In genomic region chr9:66160155-66160554, GRCm38 (mm10) we compare ENCODE assay signal across 14 mouse cellular contexts. TPM values are rescaled to one million over a fixed set of nuclear protein-coding genes. Genes with fewer than 3 reads are reported as not detected.
DNase-seq lines count a peak whose midpoint lies in the region; ATAC-seq and TF ChIP-seq lines count a peak whose summit lies in the region.
"Had no signal": no experiment of that assay in that cellular context is flagged by ENCODE, and none has a peak within 500 bp of the region (broad histone marks: within the 10 kb centered on the region; RNA-seq: fewer than 3 reads in every experiment).

No protein-coding gene starts in this region.

- TF ChIP-seq POLR2A in ES-Bruce4 (IDR thresholded peaks at IDR 0.05; ENCODE audit: insufficient read depth, low read length), result no peak
- TF ChIP-seq POLR2A in bone marrow, adult 2 months (IDR thresholded peaks at IDR 0.05; ENCODE audit: borderline replicate concordance, control insufficient read depth, low read depth, low read length), result no peak
- TF ChIP-seq POLR2A in myocyte (IDR thresholded peaks at IDR 0.05; ENCODE audit: insufficient read length, low read depth), result no peak

- H3K4me1 ChIP-seq in kidney, postnatal 0 days (replicated peaks; ENCODE audit: insufficient read depth, low read length), result 0 out of 2 replicates have a peak, but pooled peaks cover 3% of the 10 kb centered on the region
- H3K4me1 ChIP-seq in ES-Bruce4 (ENCODE audit: control insufficient read depth, insufficient read depth, low read length), result no peaks in the 10 kb centered on the region
- H3K4me1 ChIP-seq in bone marrow, adult 2 months (ENCODE audit: control insufficient read depth, insufficient read depth, low read length), result no peaks in the 10 kb centered on the region; the same call in 1 of the 2 replicates
- peaks cover 3% of the 10 kb centered on the region; the same call in 1 of the 2 replicates for H3K4me1 ChIP-seq in midbrain, embryonic 11.5 days (ENCODE audit: control insufficient read depth, insufficient read depth, low read length)

- no peak for TF ChIP-seq EP300 in ES-Bruce4 (IDR thresholded peaks at IDR 0.05; ENCODE audit: insufficient read depth, low read depth, low read length)

- TF ChIP-seq CTCF in kidney, postnatal 0 days (IDR thresholded peaks at IDR 0.05; ENCODE audit: low read depth), result peak; percentile 25; the same call in 1 of the 2 replicates
- peak; percentile 16 for TF ChIP-seq CTCF in ES-Bruce4 (IDR thresholded peaks at IDR 0.05; ENCODE audit: low read depth, low read length)
- peak; percentile 24; the same call in 1 of the 2 replicates for TF ChIP-seq CTCF in bone marrow, adult 2 months (IDR thresholded peaks at IDR 0.05; ENCODE audit: control insufficient read depth, insufficient read depth, low read length)

- intact Hi-C loops in left cerebral cortex, postnatal 10 days (cut with DNase I), result no loop called here

- DNase-seq in kidney, postnatal 0 days (ENCODE audit: low spot score), result no peak
- no peak for DNase-seq in kidney, postnatal 36 days
- DNase-seq in midbrain, embryonic 11.5 days (ENCODE audit: low spot score, missing footprints), result no peak
- no peak for DNase-seq in left cerebral cortex, postnatal 10 days (ENCODE audit: extremely low spot score in 1 of 2, low spot score in 2 of 2)
- DNase-seq: cerebellum, postnatal 10 days; heart, adult 11 months; kidney, adult 9 months; layer of hippocampus, postnatal 36 days; midbrain, embryonic 14.5 days had no signal

- no peak for ATAC-seq in kidney, postnatal 0 days (replicated peaks; ENCODE audit: low FRiP score, low read depth)
- no peak for ATAC-seq in midbrain, embryonic 11.5 days (ENCODE audit: low FRiP score)
- ATAC-seq: forebrain, embryonic 15.5 days had no signal

- no peaks in the 10 kb centered on the region for H3K36me3 ChIP-seq in kidney, postnatal 0 days (ENCODE audit: insufficient read depth, low read length)
- H3K36me3 ChIP-seq in ES-Bruce4 (ENCODE audit: control insufficient read depth, insufficient read depth, low read length, poor library complexity, severe bottlenecking) (no peaks in the 10 kb centered on the region), myocyte (ENCODE audit: control insufficient read depth, insufficient read depth) (no peaks in the 10 kb centered on the region)
- no peaks in the 10 kb centered on the region for H3K36me3 ChIP-seq in midbrain, embryonic 11.5 days (ENCODE audit: control insufficient read depth, insufficient read depth, low read length)
- H3K36me3 ChIP-seq: forebrain, embryonic 15.5 days; lung, embryonic 15.5 days had no signal

- H3K4me2 ChIP-seq in kidney, postnatal 0 days (ENCODE audit: low read length), result no peak overlapping the region
- peak overlapping the region; percentile 67 for H3K4me2 ChIP-seq in myocyte (ENCODE audit: low read depth)
- no peak overlapping the region for H3K4me2 ChIP-seq in midbrain, embryonic 11.5 days
- H3K4me2 ChIP-seq: forebrain, embryonic 15.5 days; lung, embryonic 15.5 days had no signal

- H3ac ChIP-seq in myocyte (ENCODE audit: control insufficient read depth, insufficient read length), result no peak overlapping the region

- H3K9me3 ChIP-seq in kidney, postnatal 0 days (replicated peaks; ENCODE audit: low read length), result no peaks in the 10 kb centered on the region
- peaks cover 2% of the 10 kb centered on the region; the same call in 1 of the 2 replicates for H3K9me3 ChIP-seq in ES-Bruce4 (replicated peaks; ENCODE audit: control insufficient read depth, insufficient read depth, low read length, poor library complexity, severe bottlenecking)
- no peaks in the 10 kb centered on the region for H3K9me3 ChIP-seq in midbrain, embryonic 11.5 days (ENCODE audit: control insufficient read depth, low read length)
- H3K9me3 ChIP-seq: forebrain, embryonic 15.5 days; lung, embryonic 15.5 days had no signal

- H3K9ac ChIP-seq in kidney, postnatal 0 days (ENCODE audit: low read depth, low read length), result no peak overlapping the region
- no peak overlapping the region for H3K9ac ChIP-seq in ES-Bruce4 (ENCODE audit: low read depth, poor library complexity, severe bottlenecking)
- no peak overlapping the region for H3K9ac ChIP-seq in midbrain, embryonic 11.5 days (ENCODE audit: low read length)
- H3K9ac ChIP-seq: forebrain, embryonic 15.5 days; lung, embryonic 15.5 days had no signal

- no peak overlapping the region for H3K4me3 ChIP-seq in kidney, postnatal 0 days (replicated peaks; ENCODE audit: low read depth, low read length)
- H3K4me3 ChIP-seq in ES-Bruce4 (ENCODE audit: low read depth, low read length) (no peak overlapping the region), myocyte (peak overlapping the region; percentile 27)
- no peak overlapping the region for H3K4me3 ChIP-seq in bone marrow, adult 2 months (replicated peaks; ENCODE audit: control insufficient read depth, low read depth, low read length)
- no peak overlapping the region for H3K4me3 ChIP-seq in midbrain, embryonic 11.5 days (ENCODE audit: low read depth, low read length)
- H3K4me3 ChIP-seq: forebrain, embryonic 15.5 days; lung, embryonic 15.5 days had no signal

- no peaks in the 10 kb centered on the region for H3K27me3 ChIP-seq in kidney, postnatal 0 days (ENCODE audit: insufficient read depth, low read length)
- H3K27me3 ChIP-seq in ES-Bruce4 (ENCODE audit: control insufficient read depth, insufficient read depth, low read length, poor library complexity, severe bottlenecking) (no peaks in the 10 kb centered on the region; the same call in none of the 2 replicates), myocyte (ENCODE audit: control insufficient read depth, insufficient read depth, insufficient read length) (no peaks in the 10 kb centered on the region)
- peaks cover 7% of the 10 kb centered on the region for H3K27me3 ChIP-seq in midbrain, embryonic 11.5 days (ENCODE audit: control insufficient read depth, insufficient read depth, low read length)

- 95% methylated on average over 2 of the region's 2 CpGs for WGBS in kidney, postnatal 0 days
- 97% methylated on average over 2 of the region's 2 CpGs for WGBS in bone marrow, adult 2 months
- 93% methylated on average over 2 of the region's 2 CpGs for WGBS in midbrain, embryonic 11.5 days

- H3K79me2 ChIP-seq in myocyte (ENCODE audit: control insufficient read depth, insufficient read depth), result peaks cover 57% of the 10 kb centered on the region

- H3K27ac ChIP-seq in kidney, postnatal 0 days, result no peak overlapping the region
- no peak overlapping the region for H3K27ac ChIP-seq in ES-Bruce4 (ENCODE audit: insufficient read depth, low read length)
- H3K27ac ChIP-seq in bone marrow, adult 2 months (ENCODE audit: control insufficient read depth, insufficient read depth, low read depth, low read length, poor library complexity), result no peak overlapping the region
- H3K27ac ChIP-seq in midbrain, embryonic 11.5 days (ENCODE audit: low read depth, low read length), result no peak overlapping the region
- H3K27ac ChIP-seq: forebrain, embryonic 15.5 days; lung, embryonic 15.5 days had no signal

TF ChIP-seq in myocyte, 11 proteins besides CTCF, POLR2A, EP300 and RAD21:
- TF ChIP-seq MYOG (IDR thresholded peaks at IDR 0.05; ENCODE audit: control insufficient read depth in 1 of 3, insufficient read depth in 1 of 3, insufficient read length in 2 of 3, low read depth in 2 of 3), result no peak
- no peak for TF ChIP-seq MYOD1 (IDR thresholded peaks at IDR 0.05; ENCODE audit: control insufficient read depth in 1 of 3, insufficient read length in 2 of 3, low read depth in 2 of 3)
- TF ChIP-seq CEBPB (IDR thresholded peaks at IDR 0.05; ENCODE audit: insufficient read depth, poor library complexity, severe bottlenecking), result no peak
- TF ChIP-seq SRF (IDR thresholded peaks at IDR 0.05; ENCODE audit: control insufficient read depth, insufficient read length, low read depth), result no peak
- no peak for TF ChIP-seq TCF12 (IDR thresholded peaks at IDR 0.05; ENCODE audit: insufficient read depth, poor library complexity, severe bottlenecking)
- no peak for TF ChIP-seq USF1 (IDR thresholded peaks at IDR 0.05; ENCODE audit: low read depth)
TF ChIP-seq in myocyte: peak in this region for 0.

RNA-seq across cellular contexts. Expression of gene Dapk2, which starts 2.1 kb away (rescaled TPM):
- polyA plus RNA-seq in kidney, postnatal 0 days (2015; fragmentation: Nextera tagmentation; extraction: Ambion mirVana), result 8.4 and 8.6 TPM in 2 replicates
- polyA plus RNA-seq in ES-Bruce4 (2011; ENCODE audit: insufficient read depth, insufficient read length, low read depth, missing spikeins), result 0.45 and 0.59 TPM in 2 replicates
- polyA plus RNA-seq in bone marrow, adult 2 months (2011; ENCODE audit: insufficient read depth, insufficient read length, low replicate concordance, missing spikeins), result 33.5 and 34.8 TPM in 2 replicates
- polyA plus RNA-seq in myocyte (2012; fragmentation: generic; extraction: Trizol), result 51.3 TPM
- polyA plus RNA-seq in midbrain, embryonic 11.5 days (2014; fragmentation: Nextera tagmentation; extraction: Ambion mirVana), result 6.7 and 7.4 TPM in 2 replicates
- 1 to 10 TPM; 2.1 to 3.2 TPM for total RNA-seq in left cerebral cortex, postnatal 10 days (2021)

RNA-seq across cellular contexts. Expression of gene Ciao2a, which starts 33.7 kb away (rescaled TPM):
- 173 and 186 TPM in 2 replicates for polyA plus RNA-seq in kidney, postnatal 0 days (2015; fragmentation: Nextera tagmentation; extraction: Ambion mirVana)
- polyA plus RNA-seq in ES-Bruce4 (2011; ENCODE audit: insufficient read depth, insufficient read length, low read depth, missing spikeins) (30.0 and 37.4 TPM in 2 replicates), myocyte (2012; fragmentation: generic; extraction: Trizol) (42.4 TPM)
- polyA plus RNA-seq in bone marrow, adult 2 months (2011; ENCODE audit: insufficient read depth, insufficient read length, low replicate concordance, missing spikeins), result 27.0 and 37.6 TPM in 2 replicates
- 156 and 171 TPM in 2 replicates for polyA plus RNA-seq in midbrain, embryonic 11.5 days (2014; fragmentation: Nextera tagmentation; extraction: Ambion mirVana)
- total RNA-seq in left cerebral cortex, postnatal 10 days (2021), result 10 to 100 TPM; 25.9 to 26.0 TPM

RNA-seq across cellular contexts. Expression of gene Snx1, which starts 33.8 kb away (rescaled TPM):
- polyA plus RNA-seq in kidney, postnatal 0 days (2015; fragmentation: Nextera tagmentation; extraction: Ambion mirVana), result 131 and 141 TPM in 2 replicates
- polyA plus RNA-seq in ES-Bruce4 (2011; ENCODE audit: insufficient read depth, insufficient read length, low read depth, missing spikeins) (34.7 and 34.8 TPM in 2 replicates), myocyte (2012; fragmentation: generic; extraction: Trizol) (82.9 TPM)
- 33.7 and 44.1 TPM in 2 replicates for polyA plus RNA-seq in bone marrow, adult 2 months (2011; ENCODE audit: insufficient read depth, insufficient read length, low replicate concordance, missing spikeins)
- polyA plus RNA-seq in midbrain, embryonic 11.5 days (2014; fragmentation: Nextera tagmentation; extraction: Ambion mirVana), result 147 and 150 TPM in 2 replicates
- total RNA-seq in left cerebral cortex, postnatal 10 days (2021), result 10 to 100 TPM; 43.6 to 44.9 TPM
